Mouse (Mus musculus): ENCODE results near the gene Rreb1.
A peak's percentile ranks its signal among the peaks of the same experiment; 100 is the strongest.

Rreb1 gene

GRCm38 (mm10) chr13:37854031-37854431, 75.8 kb downstream of the Rreb1 start:
- DNase-seq (ENCODE audit: low spot score) = peak; percentile 29

- no peak for DNase-seq (ENCODE audit: low spot score)
Measured at GRCm38 (mm10) chr13:37854455-37855220, 76.4 kb downstream of the Rreb1 start.

DNA sequence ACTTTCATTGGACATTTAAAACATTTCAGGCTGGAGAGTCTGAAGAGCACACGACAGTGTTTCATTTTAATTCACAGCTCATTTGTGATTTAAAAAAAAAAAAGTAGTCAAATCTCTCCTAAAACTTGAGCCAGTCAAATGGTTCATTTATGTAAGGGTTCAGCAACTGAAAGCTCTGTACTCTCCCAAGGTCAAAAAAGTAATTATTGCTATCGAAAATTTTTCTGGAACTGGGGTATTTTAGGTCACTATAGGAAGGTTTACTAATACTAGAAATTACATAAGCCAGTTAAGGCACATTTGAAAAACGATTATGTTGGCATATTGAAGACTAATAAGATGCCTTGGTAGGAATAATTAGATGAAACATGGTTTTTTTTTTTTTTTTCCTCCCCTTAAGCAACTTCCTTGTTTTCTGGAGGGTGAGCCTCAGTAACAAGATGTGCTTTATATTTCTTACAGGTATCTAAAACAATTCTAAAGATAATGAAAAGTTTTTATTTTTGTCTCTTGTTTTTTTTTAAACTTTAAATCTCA, 77.1 kb downstream of the Rreb1 start:
- no peak for DNase-seq (ENCODE audit: low spot score)

GRCm38 (mm10) chr13:37855765-37856164, 77.6 kb downstream of the Rreb1 start:
- DNase-seq (ENCODE audit: low spot score) = no peak

- DNase-seq (ENCODE audit: low spot score) = no peak
Measured at GRCm38 (mm10) chr13:37856537-37856936, 78.3 kb downstream of the Rreb1 start.

DNA sequence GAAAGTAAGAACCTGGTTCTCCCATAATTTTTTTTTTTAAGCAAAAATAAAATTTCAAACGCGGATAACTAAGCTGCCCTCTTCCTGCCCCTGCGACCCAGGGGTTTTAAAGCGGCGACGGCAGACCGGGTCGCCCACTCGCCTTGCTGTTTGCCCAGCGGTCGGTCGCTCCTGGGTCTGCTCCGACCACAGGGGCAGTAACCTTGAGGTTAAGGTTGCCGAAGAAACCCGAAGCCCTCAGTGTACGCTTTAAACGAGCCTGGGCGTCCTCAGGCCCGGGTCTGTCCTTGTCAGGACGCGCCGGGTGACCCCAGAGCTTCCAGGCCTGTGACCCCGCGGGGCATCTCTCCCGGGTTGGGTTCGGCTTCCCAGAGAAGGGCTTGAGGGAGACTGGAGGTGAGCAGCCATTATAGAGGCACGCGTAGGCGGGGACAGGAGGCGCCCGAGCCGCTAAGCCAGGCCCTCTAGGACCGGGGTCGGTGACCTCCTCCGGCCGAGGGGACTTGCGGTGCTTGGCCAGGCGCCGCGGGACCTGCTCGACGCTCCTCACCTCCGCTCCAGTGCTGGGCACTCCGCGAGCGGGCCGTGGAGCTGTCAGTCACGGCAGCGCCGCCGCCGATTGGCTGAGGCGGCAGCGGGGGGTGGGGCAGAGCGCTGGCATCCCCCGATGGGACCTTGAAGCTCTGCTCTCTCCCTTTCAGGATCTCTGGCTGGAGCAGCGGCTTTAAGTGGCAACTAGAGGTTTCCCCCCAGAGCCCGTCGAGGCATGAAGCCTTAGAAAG, 79.3 kb downstream of the Rreb1 start:
- DNase-seq (ENCODE audit: low spot score) = peak; percentile 93

GRCm38 (mm10) chr13:37858066-37858501, 79.9 kb downstream of the Rreb1 start:
- DNase-seq (ENCODE audit: low spot score) = no peak

DNA sequence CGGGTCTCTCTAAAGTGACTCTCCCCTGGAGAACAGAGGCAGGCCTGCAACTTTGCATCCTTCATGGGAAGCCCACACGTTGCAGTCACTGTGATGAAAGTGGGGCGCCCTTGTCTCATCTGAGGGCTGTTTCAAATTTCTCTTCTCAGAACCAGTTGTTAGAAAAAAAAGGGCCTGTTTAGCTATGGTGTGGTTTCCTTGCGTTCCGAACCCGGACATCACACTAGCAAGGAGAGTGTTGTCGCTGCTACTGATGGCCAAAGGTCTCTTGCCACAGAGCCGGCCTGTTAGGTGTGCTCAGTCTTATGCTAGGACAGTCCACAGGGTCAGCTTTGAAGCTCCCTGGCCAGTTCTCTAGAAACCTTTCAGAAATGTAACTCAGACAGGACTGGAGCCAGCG, 80.3 kb downstream of the Rreb1 start:
- no peak for DNase-seq (ENCODE audit: low spot score)

- DNase-seq (ENCODE audit: low spot score) = no peak
Measured at GRCm38 (mm10) chr13:37859782-37860181, 81.6 kb downstream of the Rreb1 start.

DNA sequence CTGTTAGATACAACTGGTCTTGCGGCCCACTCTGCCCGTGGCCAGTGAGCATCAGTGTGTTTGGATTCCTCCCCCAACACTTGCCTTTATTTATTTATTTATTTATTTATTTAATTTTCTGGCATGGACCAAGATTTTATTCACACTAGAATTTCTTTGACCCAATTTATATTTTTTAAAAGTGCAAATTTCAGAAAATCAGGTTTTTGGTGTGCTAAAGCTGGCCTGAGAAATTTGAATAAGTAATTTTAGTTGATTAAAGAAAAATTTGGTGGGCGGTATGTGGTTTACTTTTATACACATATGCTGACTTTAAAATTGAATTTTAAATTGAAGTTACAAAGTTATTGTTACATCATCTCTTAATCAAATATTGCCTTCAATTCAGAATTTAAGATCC, 82.0 kb downstream of the Rreb1 start:
- DNase-seq (ENCODE audit: low spot score) = no peak

DNA sequence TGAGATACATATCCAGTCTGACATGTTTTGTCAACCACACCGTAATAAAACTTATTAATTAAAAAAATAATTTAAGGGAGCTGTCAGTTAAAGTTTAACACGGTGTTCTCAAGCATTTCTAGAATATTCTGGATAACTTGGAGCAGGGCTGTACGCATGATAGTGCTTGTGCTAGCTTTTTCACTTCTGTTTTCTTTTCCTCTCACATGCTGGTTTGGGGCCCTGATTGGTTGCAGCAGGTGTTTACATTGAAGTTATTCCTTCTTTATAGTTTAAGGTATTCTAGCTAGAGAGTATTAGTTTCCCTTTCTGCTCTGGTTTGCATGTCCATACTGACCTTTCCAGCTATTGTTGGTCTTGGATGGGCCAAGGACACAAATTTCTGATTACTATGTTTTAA, 82.6 kb downstream of the Rreb1 start:
- DNase-seq (ENCODE audit: low spot score) = no peak

DNA sequence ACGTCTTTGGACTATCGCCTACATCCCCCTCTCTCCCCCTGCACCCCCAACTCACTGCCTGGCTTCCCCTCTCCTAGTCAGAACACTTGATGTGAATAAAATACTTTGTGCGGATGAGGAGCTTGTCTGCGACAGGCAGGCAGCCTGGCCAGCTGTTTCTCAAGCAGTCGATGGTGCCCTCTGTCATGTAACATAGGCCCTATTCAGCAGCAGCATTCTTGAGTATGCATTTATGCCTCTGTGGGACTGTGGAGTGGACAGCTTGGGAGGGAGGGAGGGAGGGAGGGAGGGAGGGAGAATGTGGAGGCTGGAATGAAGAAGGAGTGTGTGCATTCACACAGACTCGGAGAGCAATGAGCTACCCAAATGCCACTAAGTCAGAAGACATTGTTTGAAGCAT, 84.3 kb downstream of the Rreb1 start:
- DNase-seq (ENCODE audit: low spot score) = no peak

GRCm38 (mm10) chr13:37863643-37864042, 85.4 kb downstream of the Rreb1 start:
- DNase-seq (ENCODE audit: low spot score) = no peak

DNA sequence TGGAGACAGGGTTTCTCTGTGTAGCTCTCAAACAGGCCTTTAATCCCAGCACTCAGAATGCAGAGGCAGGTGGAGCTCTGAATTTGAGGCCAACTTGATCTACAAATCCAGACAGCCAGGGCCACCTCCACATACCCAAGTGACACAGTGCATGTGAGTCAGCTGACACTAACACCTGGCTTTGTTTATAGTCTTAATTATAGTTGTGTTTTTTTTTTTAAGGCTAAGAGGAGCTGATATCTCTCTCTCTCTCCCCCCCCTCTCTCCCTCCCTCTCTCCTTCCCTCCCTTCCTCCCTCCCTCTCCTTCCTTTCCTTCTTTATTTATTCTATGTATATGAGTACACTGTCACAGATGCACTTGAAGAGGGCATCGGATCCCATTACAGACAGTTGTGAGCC, 86.5 kb downstream of the Rreb1 start:
- DNase-seq (ENCODE audit: low spot score) = no peak

DNA sequence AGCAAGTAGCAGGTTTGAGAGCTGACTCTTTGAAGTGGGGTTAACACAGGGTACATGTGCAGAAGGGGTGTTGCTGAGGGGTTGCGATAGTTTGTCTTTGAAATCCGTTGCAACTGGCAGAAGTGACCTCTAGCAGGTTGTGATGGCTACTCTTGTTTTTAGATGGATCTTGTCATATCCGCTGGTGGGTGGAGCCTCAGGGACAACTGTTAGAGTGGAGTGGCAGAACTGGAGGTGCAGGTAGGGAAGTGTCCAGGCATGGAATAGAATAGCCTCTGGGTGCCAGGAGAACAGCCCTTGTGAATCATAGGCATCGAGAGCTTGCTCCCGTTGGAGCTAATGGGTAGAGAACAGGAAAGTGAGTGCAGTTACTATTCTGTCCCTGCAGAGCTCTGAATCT, 88.1 kb downstream of the Rreb1 start:
- DNase-seq (ENCODE audit: low spot score) = no peak

GRCm38 (mm10) chr13:37866846-37867245, 88.6 kb downstream of the Rreb1 start:
- no peak for DNase-seq (ENCODE audit: low spot score)

DNA sequence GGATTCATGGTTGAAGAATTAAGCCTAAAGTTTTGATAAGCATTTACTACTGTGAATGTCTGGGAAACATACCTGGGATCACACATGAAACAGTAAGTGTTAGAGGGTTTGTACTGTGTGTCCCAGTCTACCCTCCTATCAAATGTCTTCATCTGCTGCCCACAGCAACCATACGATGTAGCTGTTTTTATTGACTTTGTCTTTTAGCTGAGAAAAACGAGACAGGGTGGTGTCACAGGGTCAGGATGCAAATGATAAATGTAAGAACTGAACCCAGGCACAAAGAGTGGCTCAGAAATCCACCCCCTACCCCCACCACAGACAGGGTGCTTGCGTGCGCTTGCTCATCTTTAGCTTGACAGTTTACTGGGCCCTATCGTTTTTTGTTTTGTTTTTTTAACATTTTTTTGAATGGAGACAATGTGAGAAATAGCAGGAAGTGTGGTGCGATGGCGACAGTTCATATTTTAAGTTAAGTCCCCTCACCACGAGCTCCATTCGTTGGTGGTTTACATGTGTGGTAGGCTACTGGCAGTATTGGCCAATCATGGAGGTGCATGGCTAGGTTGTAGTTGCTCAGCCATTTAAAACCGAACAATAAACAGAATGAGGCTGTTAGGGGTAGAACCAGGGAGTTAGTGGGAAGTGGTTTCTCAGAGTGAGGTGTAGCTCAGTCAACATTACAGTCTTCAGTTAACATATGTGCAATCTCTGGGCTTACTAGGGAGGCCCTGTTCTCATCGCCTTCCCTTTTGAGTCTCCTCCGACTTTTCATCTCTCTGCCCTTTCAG, 92.1 kb downstream of the Rreb1 start:
- DNase-seq (ENCODE audit: low spot score) = no peak

GRCm38 (mm10) chr13:37872142-37872835, 94.1 kb downstream of the Rreb1 start:
- no peak for DNase-seq (ENCODE audit: low spot score)

DNA sequence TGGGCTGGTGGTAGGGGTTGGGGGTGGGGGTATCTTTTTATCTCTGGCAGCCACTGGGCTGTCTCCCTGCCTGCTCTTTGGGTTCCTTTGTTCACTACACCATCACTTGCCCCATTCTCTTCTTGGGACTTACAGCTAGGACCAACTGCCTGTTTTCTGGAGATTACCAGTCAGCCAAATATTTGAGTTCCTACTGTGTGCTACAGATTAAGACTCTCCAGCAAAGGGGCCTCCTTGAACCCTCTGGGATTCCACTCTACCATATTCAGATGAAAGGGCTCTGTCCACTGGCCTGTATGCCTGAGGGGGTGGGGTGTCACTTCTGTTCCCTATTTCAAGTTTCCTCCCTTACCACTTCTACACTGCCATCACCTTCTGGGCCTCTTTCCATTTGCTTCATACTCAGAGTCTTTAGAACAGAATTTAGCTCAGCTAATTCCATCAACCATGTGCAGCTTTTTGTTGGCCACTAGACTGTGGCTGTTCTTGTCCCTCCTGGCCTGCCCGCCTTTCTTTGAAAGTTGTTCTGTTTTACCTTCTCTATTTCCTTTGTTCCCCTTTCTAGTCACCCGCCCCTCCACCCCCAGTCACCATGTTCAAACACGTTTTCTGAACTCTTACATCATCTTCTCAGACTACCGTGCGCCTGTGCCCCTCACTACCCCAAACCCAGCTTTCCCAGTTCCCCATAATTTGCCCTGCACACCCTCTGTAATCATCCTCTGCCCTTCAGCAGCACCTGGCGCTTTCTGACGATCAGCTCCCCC, 95.1 kb downstream of the Rreb1 start:
- no peak for DNase-seq (ENCODE audit: low spot score)

GRCm38 (mm10) chr13:37875919-37876318, 97.7 kb downstream of the Rreb1 start:
- no peak for DNase-seq (ENCODE audit: low spot score)

- no peak for DNase-seq (ENCODE audit: low spot score)
Measured at GRCm38 (mm10) chr13:37876366-37876765, 98.2 kb downstream of the Rreb1 start.
